Mouse (Mus musculus) liver, adult 2 months (tissue): ENCODE data around the gene 2310034C09Rik. TPM values are rescaled to one million over a fixed set of nuclear protein-coding genes. Genes with fewer than 3 reads are reported as not detected.
"Not testable (repeated sequence)": the region's sequence is repeated elsewhere in the genome, so short reads cannot be mapped to it uniquely, and the experiment has no call there.

ENCODE experiments used
- DNase-seq: peaks from one replicate; pipeline ENCODE4 v3.0.0-alpha.2; 2011; ENCODE audit warnings: low read depth, low spot score; ENCODE audit errors: extremely low read depth
- H3K27ac ChIP-seq: fragments of 200-500 bp; replicated peaks from 2 replicates; pipeline ENCODE4 v1.5.1; 2012; ENCODE audit warnings: low read depth, mild to moderate bottlenecking, control low read depth, inconsistent platforms, low read length; ENCODE audit not compliant: insufficient read depth
- H3K27me3 ChIP-seq: fragments of 200-500 bp; 2 replicates; pipeline ENCODE4 v1.6.1; 2012; ENCODE audit warnings: mild to moderate bottlenecking, moderate library complexity, low read length, inconsistent platforms; ENCODE audit not compliant: control insufficient read depth, insufficient read depth
- H3K36me3 ChIP-seq: fragments of 200-500 bp; 2 replicates; pipeline ENCODE4 v1.6.1; 2012; ENCODE audit warnings: low read length, inconsistent platforms; ENCODE audit not compliant: control insufficient read depth, insufficient read depth
- H3K4me1 ChIP-seq: fragments of 200-500 bp; 2 replicates; pipeline ENCODE4 v1.6.1; 2011; ENCODE audit warnings: low read length; ENCODE audit not compliant: control insufficient read depth, insufficient read depth
- H3K4me3 ChIP-seq: fragments of 200-500 bp; 2 replicates; pipeline ENCODE4 v1.5.1; 2011; ENCODE audit warnings: low read depth, mild to moderate bottlenecking, control low read depth, low read length, moderate library complexity; ENCODE audit not compliant: insufficient read depth
- H3K79me2 ChIP-seq: fragments of 200-500 bp; 2 replicates; pipeline ENCODE4 v1.6.1; 2012; ENCODE audit warnings: inconsistent platforms, mild to moderate bottlenecking, low read length, moderate library complexity; ENCODE audit not compliant: control insufficient read depth, insufficient read depth
- H3K9ac ChIP-seq: fragments of 200-500 bp; 2 replicates; pipeline ENCODE4 v1.6.1; 2012; ENCODE audit warnings: low read depth, mild to moderate bottlenecking, control low read depth, inconsistent platforms, low read length
- CTCF ChIP-seq: fragments of 200-500 bp; IDR thresholded peaks from 2 replicates; pipeline ENCODE4 v1.5.1; 2011; ENCODE audit warnings: low read depth, low read length, control low read depth
- POLR2A ChIP-seq: fragments of 200-500 bp; IDR thresholded peaks from 2 replicates; pipeline ENCODE4 v1.6.1; 2011; ENCODE audit warnings: low read length, control low read depth; ENCODE audit not compliant: insufficient read depth; ENCODE audit errors: extremely low read depth
- WGBS: fragments of 180-500 bp; shearing (Covaris S2); methylation state at CpG from one replicate; pipeline ENCODE4 v1.1.7; 2018; 5-methylcytosine and 5-hydroxymethylcytosine counted together
- polyA plus RNA-seq: library from polyadenylated mRNA; depleted of rRNA; stranded (reverse); fragments of >200 nt; gene quantifications from 2 replicates; pipeline ENCODE4 v1.2.3, GENCODE M21; 2012
- total RNA-seq: library from RNA; depleted of rRNA; stranded (reverse); fragments of >200 nt; gene quantifications from 2 replicates; pipeline ENCODE4 v1.2.3, GENCODE M21; 2014

The 2310034C09Rik gene
- total and polyA plus RNA-seq, 2 experiments = not detected

DNA sequence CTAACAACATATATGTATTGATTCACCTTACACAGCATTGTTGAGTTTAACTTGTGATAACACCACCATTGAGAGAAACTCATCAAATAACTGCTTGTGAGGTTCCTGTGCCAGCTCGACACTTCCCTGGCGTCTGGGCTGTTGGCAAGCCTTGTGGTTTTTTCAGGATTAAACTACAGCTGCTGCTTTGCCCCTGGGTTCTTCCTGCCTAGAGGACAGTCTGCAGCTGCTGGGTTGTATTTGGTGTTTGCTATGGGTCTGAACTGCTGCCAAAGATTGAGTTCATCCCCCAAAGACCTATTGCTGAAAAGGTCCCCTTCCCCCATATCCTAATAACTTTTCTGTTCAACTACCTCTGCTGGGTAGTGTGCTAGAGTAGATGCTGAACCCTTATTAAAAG is 23.3 kb upstream of the 2310034C09Rik start:
- Histone ChIP-seq H3K27ac (no peak overlapping the region), H3K36me3 (no peaks in the 10 kb centered on the region), H3K9ac (no peak overlapping the region), H3K4me3 (no peak overlapping the region), H3K79me2 (no peaks in the 10 kb centered on the region), H3K27me3 (no peaks in the 10 kb centered on the region), H3K4me1 (no peaks in the 10 kb centered on the region)
- no peak for TF ChIP-seq CTCF
- no peak for TF ChIP-seq POLR2A
- DNase-seq = no peak
- WGBS = 7% methylated on average over 2 of the region's 2 CpGs

DNA sequence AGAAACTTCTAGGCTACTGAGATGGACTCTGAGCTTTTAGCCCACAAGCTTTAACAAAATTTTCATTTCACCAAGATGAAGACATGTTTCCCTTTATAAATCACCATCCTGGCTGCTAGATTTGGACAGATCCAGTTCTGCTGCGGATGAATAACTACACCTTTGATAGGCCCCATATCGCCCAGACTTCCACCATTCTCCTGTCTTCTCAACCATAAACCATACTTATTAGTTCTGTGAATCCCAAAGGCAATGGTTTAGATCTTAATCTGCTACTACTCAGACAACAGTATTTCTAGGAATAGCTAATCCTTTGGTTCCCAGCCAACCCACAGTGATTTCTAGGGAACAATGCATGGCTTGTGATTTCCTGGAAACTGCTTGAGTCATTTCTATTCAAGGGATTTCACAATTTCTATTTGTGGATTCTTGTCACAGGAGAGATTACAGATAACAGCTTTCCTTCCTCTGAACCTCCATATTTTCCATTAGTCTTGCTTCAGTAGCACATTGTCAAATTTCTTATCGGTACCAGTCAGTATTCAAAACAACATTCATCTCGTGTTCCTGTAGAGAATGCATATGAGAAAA is 13.8 kb upstream of the 2310034C09Rik start:
- no peak for TF ChIP-seq CTCF
- no peak for TF ChIP-seq POLR2A
- 76% methylated on average over 4 of the region's 4 CpGs for WGBS
- Histone ChIP-seq H3K27me3 (no peaks in the 10 kb centered on the region), H3K79me2 (no peaks in the 10 kb centered on the region), H3K4me1 (no peaks in the 10 kb centered on the region), H3K4me3 (no peak overlapping the region), H3K36me3 (no peaks in the 10 kb centered on the region), H3K27ac (no peak overlapping the region), H3K9ac (no peak overlapping the region)
- DNase-seq = peak; percentile 9

DNA sequence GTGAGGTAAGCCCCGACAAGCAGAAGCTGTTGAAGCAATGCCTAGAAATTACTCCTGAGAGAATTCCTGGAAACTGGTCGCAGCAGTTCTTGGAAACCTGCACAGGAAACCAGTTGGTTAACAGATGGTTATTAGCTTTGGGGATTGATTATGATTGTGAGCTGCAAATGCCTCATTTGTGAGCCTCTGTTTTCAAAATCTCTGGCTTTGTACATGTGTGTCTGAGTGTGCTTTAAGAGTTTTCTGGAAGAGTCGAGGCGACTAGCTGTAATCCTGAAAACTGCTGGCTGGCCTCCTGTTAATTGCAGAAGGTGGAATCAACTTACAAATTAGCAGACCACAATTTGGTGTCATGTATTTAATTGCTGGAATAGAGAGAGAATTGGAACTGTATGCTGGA is 10.7 kb upstream of the 2310034C09Rik start:
- 72% methylated on average over 4 of the region's 4 CpGs for WGBS
- no peaks in the 10 kb centered on the region for H3K4me1 ChIP-seq
- H3K27me3 ChIP-seq = no peaks in the 10 kb centered on the region
- H3K9ac ChIP-seq = no peak overlapping the region
- H3K4me3 ChIP-seq = no peak overlapping the region
- no peaks in the 10 kb centered on the region for H3K79me2 ChIP-seq
- no peak for DNase-seq
- no peak overlapping the region for H3K27ac ChIP-seq
- H3K36me3 ChIP-seq = no peaks in the 10 kb centered on the region
- TF ChIP-seq CTCF (no peak), POLR2A (no peak)

DNA sequence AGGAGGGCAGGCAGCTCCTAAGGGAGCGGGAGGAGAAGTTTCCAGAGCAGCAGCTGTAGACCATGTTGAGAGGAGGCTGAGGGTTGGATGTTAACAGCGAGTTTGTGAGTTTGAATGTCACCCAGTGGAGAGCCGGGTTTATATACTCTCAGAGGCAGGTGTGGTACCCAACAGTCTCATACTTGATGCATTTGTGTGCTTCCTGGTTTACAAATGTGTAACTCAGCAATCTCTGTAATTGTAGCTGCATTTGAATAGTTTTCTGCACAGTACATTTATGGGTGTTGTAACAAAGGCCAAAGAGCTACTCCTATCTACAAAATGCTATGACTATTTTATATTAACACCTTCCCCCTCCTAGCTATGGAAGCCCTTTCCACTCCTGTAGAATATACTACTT is 7.1 kb upstream of the 2310034C09Rik start, which contains the start of gene Krtap13:
TSS of gene Krtap13 (minus strand) at position 101 of the 400 bp plus-strand sequence.
- DNase-seq, H3K27me3 ChIP-seq, H3K4me3 ChIP-seq, H3K79me2 ChIP-seq, H3K4me1 ChIP-seq, H3K36me3 ChIP-seq, H3K27ac ChIP-seq, H3K9ac ChIP-seq: not testable (repeated sequence)
- 72% methylated on average over 3 of the region's 3 CpGs for WGBS

DNA sequence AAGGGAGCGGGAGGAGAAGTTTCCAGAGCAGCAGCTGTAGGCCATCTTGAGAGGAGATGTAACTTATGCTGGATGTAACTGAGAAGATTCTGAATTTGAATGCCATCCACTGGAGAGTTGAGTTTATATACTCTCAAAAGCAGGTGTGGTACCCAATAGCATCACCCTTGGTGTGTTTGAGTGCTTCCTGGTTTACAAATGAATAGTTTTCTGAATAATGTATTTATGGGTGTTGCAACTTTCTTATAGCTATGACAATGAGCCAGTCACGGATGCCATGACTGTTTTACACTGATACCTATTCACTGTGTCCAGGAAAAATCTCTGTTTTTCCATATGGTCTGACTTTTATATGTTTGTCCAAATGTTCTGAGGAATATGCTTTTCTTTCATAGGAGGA is 15.5 kb downstream of the 2310034C09Rik start, which contains the start of gene 2310057N15Rik:
TSS of gene 2310057N15Rik (minus strand) at position 101 of the 400 bp plus-strand sequence.
- DNase-seq = no peak
- Histone ChIP-seq H3K27me3 (no peaks in the 10 kb centered on the region), H3K4me3 (no peak within 1 kb of the TSS), H3K79me2 (no peaks in the 10 kb centered on the region), H3K27ac (no peak within 1 kb of the TSS), H3K9ac (no peak within 1 kb of the TSS), H3K4me1 (no peaks in the 10 kb centered on the region), H3K36me3 (no peaks in the 10 kb centered on the region)
- TF ChIP-seq CTCF (no peak), POLR2A (no peak)
- whole genome bisulfite sequencing = 83% methylated on average over 2 of the region's 2 CpGs

DNA sequence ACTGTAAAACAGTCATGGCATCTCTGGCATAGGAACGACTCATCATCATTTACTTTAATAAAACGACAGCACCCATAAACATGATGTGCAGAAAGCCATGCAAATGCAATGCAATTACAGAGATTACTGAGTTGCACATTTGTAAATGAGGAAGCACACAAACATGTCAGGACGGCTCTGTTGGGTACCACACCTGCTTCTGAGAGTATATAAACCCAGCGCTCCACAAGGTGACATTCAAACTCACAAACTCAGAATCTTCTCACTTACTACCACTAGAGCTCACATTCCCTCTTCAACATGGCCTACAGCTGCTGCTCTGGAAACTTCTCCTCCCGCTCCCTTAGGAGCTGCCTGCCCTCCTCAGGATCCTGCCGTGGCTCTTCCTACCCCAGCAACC is 18.9 kb downstream of the 2310034C09Rik start, which contains the start of gene Gm5965:
TSS of gene Gm5965 (plus strand) at position 301 of the 400 bp plus-strand sequence.
- Histone ChIP-seq H3K27me3 (no peaks in the 10 kb centered on the region), H3K9ac (no peak within 1 kb of the TSS), H3K27ac (no peak within 1 kb of the TSS), H3K4me3 (no peak within 1 kb of the TSS), H3K36me3 (no peaks in the 10 kb centered on the region), H3K4me1 (no peaks in the 10 kb centered on the region), H3K79me2 (no peaks in the 10 kb centered on the region)
- no peak for TF ChIP-seq POLR2A
- TF ChIP-seq CTCF = no peak
- DNase-seq = no peak
- 84% methylated on average over 6 of the region's 6 CpGs for WGBS
